Mouse (Mus musculus) hindbrain, embryonic 15.5 days (tissue): Measurements from ENCODE around the gene Iqck. TPM values are rescaled to one million over a fixed set of nuclear protein-coding genes. Genes with fewer than 3 reads are reported as not detected.

ENCODE experiments used
- ATAC-seq: fragments of 200-750 bp; cut with Nextera tagmentation; 2 replicates; pipeline ENCODE4 v1.8.0; 2017; ENCODE audit warnings: low read depth, moderate number of reproducible peaks, moderate TSS enrichment; ENCODE audit not compliant: low FRiP score
- H3K27ac ChIP-seq: fragments of 300-500 bp; sonication (generic); replicated peaks from 2 replicates; pipeline ENCODE4 v1.5.1; 2015; ENCODE audit warnings: mild to moderate bottlenecking, inconsistent platforms
- H3K27me3 ChIP-seq: fragments of 300-500 bp; sonication (generic); 2 replicates; pipeline ENCODE4 v1.6.1; 2015; ENCODE audit warnings: control low read depth, inconsistent platforms
- H3K36me3 ChIP-seq: fragments of 300-500 bp; sonication (generic); 2 replicates; pipeline ENCODE4 v1.6.1; 2015; ENCODE audit warnings: control low read depth, inconsistent platforms
- H3K4me1 ChIP-seq: fragments of 300-500 bp; sonication (generic); replicated peaks from 2 replicates; pipeline ENCODE4 v1.6.1; 2015; ENCODE audit warnings: control low read depth, inconsistent platforms
- H3K4me2 ChIP-seq: fragments of 300-500 bp; sonication (generic); 2 replicates; pipeline ENCODE4 v1.6.1; 2015; ENCODE audit warnings: moderate library complexity, mild to moderate bottlenecking, inconsistent platforms
- H3K4me3 ChIP-seq: fragments of 300-500 bp; sonication (generic); 2 replicates; pipeline ENCODE4 v1.5.1; 2015; ENCODE audit warnings: mild to moderate bottlenecking, inconsistent platforms
- H3K9ac ChIP-seq: fragments of 300-500 bp; sonication (generic); 2 replicates; pipeline ENCODE4 v1.6.1; 2015; ENCODE audit warnings: inconsistent platforms
- H3K9me3 ChIP-seq: fragments of 300-500 bp; sonication (generic); 2 replicates; pipeline ENCODE4 v1.6.1; 2016; ENCODE audit warnings: control low read depth, inconsistent platforms
- WGBS: fragments of 180-500 bp; shearing (Covaris S2); methylation state at CpG from one replicate; pipeline ENCODE4 v1.1.7; 2015; 5-methylcytosine and 5-hydroxymethylcytosine counted together
- polyA plus RNA-seq: library from polyadenylated mRNA; unstranded; fragments of >200 nt; fragmentation: Nextera tagmentation; extraction: Ambion mirVana; gene quantifications from 2 replicates; pipeline ENCODE4 v1.2.1, GENCODE M21; 2015

The Iqck gene
- polyA plus RNA-seq, 1 experiment from 2014 or later = 3.7 TPM

DNA sequence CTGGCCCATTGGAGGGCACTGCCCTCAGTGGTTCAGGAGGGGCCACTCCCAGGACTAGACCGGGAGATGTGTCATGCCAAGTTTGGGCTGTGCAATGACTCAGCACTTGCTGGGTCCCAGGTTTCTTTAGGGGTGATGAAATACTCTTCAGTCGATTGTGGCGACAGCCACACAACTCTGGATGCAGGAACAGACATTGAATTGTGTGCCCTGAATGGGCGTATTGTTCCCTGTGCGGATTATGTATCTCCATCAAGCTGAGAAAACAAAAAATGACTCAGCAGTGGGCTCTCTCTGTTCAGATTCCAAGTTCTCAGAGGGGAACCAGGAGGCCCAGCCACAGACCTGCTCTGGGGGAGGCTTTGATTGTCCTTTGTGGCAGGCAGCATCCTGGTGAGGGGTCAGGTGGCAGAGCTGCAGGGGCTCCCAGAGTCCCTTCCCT is 27.6 kb upstream of the Iqck start:
- Histone ChIP-seq H3K9ac (no peak overlapping the region), H3K36me3 (peaks cover 33% of the 10 kb centered on the region), H3K4me1 (peaks cover 11% of the 10 kb centered on the region), H3K9me3 (no peaks in the 10 kb centered on the region), H3K27me3 (no peaks in the 10 kb centered on the region), H3K27ac (0 out of 2 replicates have a peak overlapping the region, but pooled peaks have one; percentile 34), H3K4me3 (no peak overlapping the region), H3K4me2 (no peak overlapping the region)
- 33% methylated on average over 5 of the region's 5 CpGs for WGBS
- no peak for ATAC-seq

- Histone ChIP-seq H3K4me2 (no peak overlapping the region), H3K27me3 (no peaks in the 10 kb centered on the region), H3K4me1 (0 out of 2 replicates have a peak, but pooled peaks cover 5% of the 10 kb centered on the region), H3K27ac (no peak overlapping the region), H3K9ac (no peak overlapping the region), H3K4me3 (no peak overlapping the region), H3K36me3 (peaks cover 73% of the 10 kb centered on the region), H3K9me3 (no peaks in the 10 kb centered on the region)
- WGBS = 81% methylated on average over 5 of the region's 5 CpGs
- no peak for ATAC-seq
Measured at GRCm38 (mm10) chr7:118837901-118838300, 17.7 kb upstream of the Iqck start.

DNA sequence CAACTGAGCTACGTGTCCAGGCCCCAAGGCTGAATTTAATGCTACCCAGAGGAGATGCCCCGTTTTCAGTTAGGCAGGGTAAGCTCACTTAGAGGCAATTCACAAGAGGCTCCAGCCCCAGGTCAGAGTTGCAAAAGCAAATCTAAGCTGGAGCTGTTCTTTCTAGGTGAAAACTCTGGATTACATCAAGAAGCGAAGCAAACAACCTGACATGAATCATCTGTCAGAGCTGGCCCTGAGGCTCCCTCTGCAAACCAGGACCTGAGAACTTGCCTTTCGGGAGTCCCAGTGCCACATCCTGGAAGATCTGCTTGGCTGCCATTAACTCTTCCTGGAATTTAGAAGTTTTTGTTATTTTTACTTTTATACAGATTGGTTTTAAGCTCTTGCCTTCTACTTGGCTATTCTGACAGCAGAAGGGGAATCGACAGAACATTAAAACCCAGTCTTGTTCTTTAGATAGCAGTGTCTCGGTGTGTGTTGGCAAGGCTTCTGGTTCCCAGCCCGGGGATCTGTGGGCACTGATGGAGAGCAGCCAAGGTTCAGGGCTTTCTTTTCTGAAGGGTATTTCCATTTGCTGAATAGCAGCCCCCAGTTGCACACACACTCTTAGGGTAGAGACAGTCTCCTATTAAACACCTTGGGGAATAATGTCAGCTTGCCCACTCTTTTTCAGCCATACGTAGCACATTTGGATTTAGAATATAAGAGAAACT is 14.4 kb upstream of the Iqck start:
- no peak for ATAC-seq
- WGBS = 66% methylated on average over 8 of the region's 8 CpGs

DNA sequence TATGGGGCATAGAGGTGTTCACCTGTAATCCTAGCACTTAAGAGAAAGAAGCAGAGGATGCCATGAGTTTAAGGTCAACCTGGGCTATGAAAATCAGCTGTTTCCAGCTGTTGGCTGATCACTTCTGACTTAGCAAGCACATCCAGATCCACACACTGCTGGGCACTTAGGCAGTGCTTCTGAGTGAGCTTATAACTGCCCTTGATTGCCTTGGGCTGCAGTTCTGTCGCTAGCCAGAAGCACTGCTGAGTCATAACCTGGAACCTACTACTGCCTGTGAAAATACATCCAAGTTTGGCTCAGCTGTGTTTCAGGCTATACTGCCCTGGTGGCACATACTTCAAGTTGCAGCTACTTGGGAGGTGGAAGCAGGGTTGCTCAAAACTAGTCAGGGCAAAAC is 13.8 kb upstream of the Iqck start:
- 0 out of 2 replicates have a peak, but pooled peaks cover 5% of the 10 kb centered on the region for H3K4me1 ChIP-seq
- H3K4me2 ChIP-seq = no peak overlapping the region
- 50% methylated on average over 1 of the region's 1 CpGs for WGBS
- H3K9ac ChIP-seq = no peak overlapping the region
- H3K27ac ChIP-seq = no peak overlapping the region
- no peaks in the 10 kb centered on the region for H3K27me3 ChIP-seq
- H3K36me3 ChIP-seq = peaks cover 77% of the 10 kb centered on the region
- ATAC-seq = peak; percentile 40; the same call in 1 of the 2 replicates
- H3K4me3 ChIP-seq = no peak overlapping the region
- H3K9me3 ChIP-seq = no peaks in the 10 kb centered on the region

More for the DNA sequence above, 14.4 kb upstream of the Iqck start:
- Histone ChIP-seq H3K4me1 (0 out of 2 replicates have a peak, but pooled peaks cover 5% of the 10 kb centered on the region), H3K9ac (no peak overlapping the region), H3K4me3 (no peak overlapping the region), H3K4me2 (no peak overlapping the region), H3K36me3 (peaks cover 74% of the 10 kb centered on the region), H3K27ac (peak overlapping the region; percentile 57), H3K27me3 (no peaks in the 10 kb centered on the region), H3K9me3 (no peaks in the 10 kb centered on the region)

- H3K4me1 ChIP-seq = 0 out of 2 replicates have a peak, but pooled peaks cover 5% of the 10 kb centered on the region
- H3K27me3 ChIP-seq = no peaks in the 10 kb centered on the region
- H3K27ac ChIP-seq = no peak overlapping the region
- WGBS = 80% methylated on average over 4 of the region's 4 CpGs
- ATAC-seq = no peak
- H3K4me2 ChIP-seq = no peak overlapping the region
- H3K9ac ChIP-seq = no peak overlapping the region
- peaks cover 73% of the 10 kb centered on the region for H3K36me3 ChIP-seq
- no peak overlapping the region for H3K4me3 ChIP-seq
- no peaks in the 10 kb centered on the region for H3K9me3 ChIP-seq
Measured at GRCm38 (mm10) chr7:118842938-118843337, 12.6 kb upstream of the Iqck start.

GRCm38 (mm10) chr7:118845141-118845540 is 10.4 kb upstream of the Iqck start:
- H3K36me3 ChIP-seq = peaks cover 68% of the 10 kb centered on the region
- no peak overlapping the region for H3K27ac ChIP-seq
- no peaks in the 10 kb centered on the region for H3K9me3 ChIP-seq
- no peak overlapping the region for H3K4me2 ChIP-seq
- H3K9ac ChIP-seq = no peak overlapping the region
- H3K4me3 ChIP-seq = no peak overlapping the region
- no peak for ATAC-seq
- 0 out of 2 replicates have a peak, but pooled peaks cover 5% of the 10 kb centered on the region for H3K4me1 ChIP-seq
- no peaks in the 10 kb centered on the region for H3K27me3 ChIP-seq
- 83% methylated on average over 5 of the region's 5 CpGs for WGBS

GRCm38 (mm10) chr7:118846329-118846728 is 9.2 kb upstream of the Iqck start:
- H3K36me3 ChIP-seq = peaks cover 70% of the 10 kb centered on the region
- 92% methylated on average over 4 of the region's 4 CpGs for WGBS
- no peak overlapping the region for H3K9ac ChIP-seq
- H3K4me1 ChIP-seq = peaks cover 8% of the 10 kb centered on the region
- no peak overlapping the region for H3K27ac ChIP-seq
- no peaks in the 10 kb centered on the region for H3K9me3 ChIP-seq
- no peaks in the 10 kb centered on the region for H3K27me3 ChIP-seq
- H3K4me3 ChIP-seq = no peak overlapping the region
- no peak overlapping the region for H3K4me2 ChIP-seq
- ATAC-seq = no peak

DNA sequence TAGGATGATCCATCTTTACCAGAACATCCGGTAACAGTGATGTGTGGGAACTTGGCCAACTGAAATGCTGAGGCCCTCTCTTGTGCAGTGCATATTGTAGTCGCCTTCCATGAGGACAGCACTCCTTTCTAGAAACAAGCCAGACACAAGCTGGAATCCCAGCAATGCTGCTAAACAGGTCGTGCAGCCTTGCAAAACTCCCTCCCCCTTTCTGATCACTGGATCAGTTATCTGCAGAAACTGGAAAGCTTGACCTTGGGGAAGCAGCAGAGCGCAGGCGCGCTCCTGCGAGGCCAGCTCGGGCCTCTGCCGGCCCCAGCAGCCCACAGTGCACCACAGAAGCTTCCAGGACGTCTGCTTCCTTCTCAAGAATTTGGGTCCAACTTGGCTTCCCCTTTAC is 6.8 kb upstream of the Iqck start:
- peaks cover 63% of the 10 kb centered on the region for H3K36me3 ChIP-seq
- no peak overlapping the region for H3K27ac ChIP-seq
- H3K9ac ChIP-seq = no peak overlapping the region
- ATAC-seq = no peak
- peaks cover 10% of the 10 kb centered on the region for H3K4me1 ChIP-seq
- H3K4me3 ChIP-seq = no peak overlapping the region
- no peaks in the 10 kb centered on the region for H3K27me3 ChIP-seq
- WGBS = 88% methylated on average over 10 of the region's 10 CpGs
- no peaks in the 10 kb centered on the region for H3K9me3 ChIP-seq
- H3K4me2 ChIP-seq = no peak overlapping the region

- H3K27ac ChIP-seq = no peak overlapping the region
- H3K4me2 ChIP-seq = no peak overlapping the region
- H3K27me3 ChIP-seq = no peaks in the 10 kb centered on the region
- no peak overlapping the region for H3K9ac ChIP-seq
- no peak for ATAC-seq
- WGBS = 90% methylated on average over 5 of the region's 5 CpGs
- peaks cover 19% of the 10 kb centered on the region for H3K4me1 ChIP-seq
- no peaks in the 10 kb centered on the region for H3K9me3 ChIP-seq
- H3K36me3 ChIP-seq = peaks cover 54% of the 10 kb centered on the region
- no peak overlapping the region for H3K4me3 ChIP-seq
Measured at GRCm38 (mm10) chr7:118849543-118850250, 5.9 kb upstream of the Iqck start.

DNA sequence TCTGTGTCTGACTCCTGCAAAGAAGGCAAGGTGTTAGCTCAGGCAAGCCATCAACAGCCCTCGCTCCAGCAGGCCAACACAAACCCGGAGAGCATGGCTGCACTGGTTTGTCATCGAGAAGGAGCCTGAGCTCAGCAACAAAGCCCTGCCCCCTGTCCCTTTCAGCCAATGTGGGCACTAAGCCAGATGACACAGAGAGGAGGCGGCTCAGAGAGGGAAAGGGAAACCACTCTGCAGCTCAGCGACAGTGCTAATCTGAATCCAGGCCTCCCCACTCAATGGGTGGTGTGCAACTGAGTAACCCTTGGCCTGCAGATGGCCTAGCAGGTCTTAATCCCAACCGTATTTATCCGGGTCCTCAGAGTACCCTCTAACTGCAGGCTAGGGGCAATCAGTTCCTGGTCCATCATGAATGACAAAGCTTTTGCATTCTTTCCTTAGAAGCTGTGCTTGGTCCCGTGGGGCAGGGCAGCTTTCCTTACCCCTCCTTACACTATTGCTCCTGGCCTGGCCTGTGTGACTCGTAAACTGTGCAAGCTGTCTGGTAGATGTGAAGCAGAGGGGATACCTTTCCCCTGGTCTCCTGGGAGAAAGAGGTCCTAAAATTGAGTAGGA is 4.8 kb upstream of the Iqck start:
- peaks cover 43% of the 10 kb centered on the region for H3K36me3 ChIP-seq
- H3K4me1 ChIP-seq = peaks cover 23% of the 10 kb centered on the region
- H3K27ac ChIP-seq = no peak overlapping the region
- 69% methylated on average over 9 of the region's 9 CpGs for WGBS
- H3K9me3 ChIP-seq = no peaks in the 10 kb centered on the region
- H3K27me3 ChIP-seq = no peaks in the 10 kb centered on the region
- no peak overlapping the region for H3K4me2 ChIP-seq
- no peak for ATAC-seq
- no peak overlapping the region for H3K9ac ChIP-seq
- H3K4me3 ChIP-seq = no peak overlapping the region

DNA sequence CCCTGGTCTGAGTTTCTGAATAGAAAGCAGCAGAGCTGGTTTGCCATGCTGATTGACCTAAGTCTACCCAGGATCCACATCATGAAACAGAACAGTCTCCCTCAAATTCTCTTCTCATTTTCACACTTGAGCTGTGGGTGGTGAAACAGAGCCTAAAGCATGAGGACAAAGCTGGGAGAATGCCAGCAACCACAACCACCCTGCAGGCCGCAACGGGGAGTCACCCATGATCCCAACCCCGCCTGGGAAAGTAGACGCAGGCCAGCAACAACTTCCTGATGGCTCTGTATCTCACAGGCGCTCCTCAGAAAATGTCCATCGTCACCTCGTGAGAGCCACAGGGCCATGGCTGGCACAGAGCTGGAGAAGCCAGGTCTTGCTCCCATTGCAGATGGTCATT is 4.0 kb upstream of the Iqck start:
- peaks cover 35% of the 10 kb centered on the region for H3K36me3 ChIP-seq
- ATAC-seq = no peak
- H3K4me1 ChIP-seq = peaks cover 28% of the 10 kb centered on the region
- H3K9ac ChIP-seq = no peak overlapping the region
- H3K27ac ChIP-seq = no peak overlapping the region
- H3K27me3 ChIP-seq = no peaks in the 10 kb centered on the region
- WGBS = 94% methylated on average over 7 of the region's 7 CpGs
- no peak overlapping the region for H3K4me3 ChIP-seq
- no peak overlapping the region for H3K4me2 ChIP-seq
- no peaks in the 10 kb centered on the region for H3K9me3 ChIP-seq

- H3K4me2 ChIP-seq = no peak overlapping the region
- 85% methylated on average over 4 of the region's 4 CpGs for WGBS
- H3K27me3 ChIP-seq = no peaks in the 10 kb centered on the region
- no peaks in the 10 kb centered on the region for H3K9me3 ChIP-seq
- H3K4me3 ChIP-seq = no peak overlapping the region
- H3K36me3 ChIP-seq = peaks cover 27% of the 10 kb centered on the region
- peaks cover 31% of the 10 kb centered on the region for H3K4me1 ChIP-seq
- ATAC-seq = no peak
- H3K27ac ChIP-seq = no peak overlapping the region
- no peak overlapping the region for H3K9ac ChIP-seq
Measured at GRCm38 (mm10) chr7:118852611-118853010, 2.9 kb upstream of the Iqck start.
